Mouse (Mus musculus) heart, postnatal 0 days (tissue): Measurements from ENCODE around the gene Hexb. TPM values are rescaled to one million over a fixed set of nuclear protein-coding genes. Genes with fewer than 3 reads are reported as not detected.
A peak's percentile ranks its signal among the peaks of the same experiment; 100 is the strongest.

Experiments
- ATAC-seq: fragments of 200-750 bp; cut with Nextera tagmentation; 2 replicates; pipeline ENCODE4 v1.8.0; 2017; ENCODE audit warnings: low read depth, moderate number of reproducible peaks, moderate library complexity; ENCODE audit not compliant: insufficient read depth
- DNase-seq: peaks from one replicate; pipeline ENCODE4 v3.0.0-alpha.2; 2016; ENCODE audit warnings: low spot score
- H3K27ac ChIP-seq: fragments of 300-500 bp; sonication (generic); 2 replicates; pipeline ENCODE4 v1.5.1; 2014; ENCODE audit warnings: low read depth, mild to moderate bottlenecking
- H3K27me3 ChIP-seq: fragments of 300-500 bp; sonication (generic); 2 replicates; pipeline ENCODE4 v1.6.1; 2014; ENCODE audit warnings: low read length, mixed read lengths; ENCODE audit not compliant: control insufficient read depth, insufficient read depth
- H3K36me3 ChIP-seq: fragments of 300-500 bp; sonication (generic); replicated peaks from 2 replicates; pipeline ENCODE4 v1.6.1; 2014; ENCODE audit warnings: low read length, mixed read lengths; ENCODE audit not compliant: control insufficient read depth, insufficient read depth
- H3K4me1 ChIP-seq: fragments of 300-500 bp; sonication (generic); 2 replicates; pipeline ENCODE4 v1.6.1; 2014; ENCODE audit warnings: antibody characterized with exemption; ENCODE audit not compliant: control insufficient read depth, insufficient read depth
- H3K4me2 ChIP-seq: fragments of 300-500 bp; sonication (generic); 2 replicates; pipeline ENCODE4 v1.6.1; 2014; ENCODE audit warnings: low read depth, mild to moderate bottlenecking, low read length, moderate library complexity
- H3K4me3 ChIP-seq: fragments of 300-500 bp; sonication (generic); 2 replicates; pipeline ENCODE4 v1.5.1; 2014; ENCODE audit warnings: low read depth, low read length
- H3K9ac ChIP-seq: fragments of 300-500 bp; sonication (generic); replicated peaks from 2 replicates; pipeline ENCODE4 v1.6.1; 2014; ENCODE audit warnings: low read depth, low read length, mixed read lengths
- H3K9me3 ChIP-seq: fragments of 300-500 bp; sonication (generic); replicated peaks from 2 replicates; pipeline ENCODE4 v1.6.1; 2016; ENCODE audit warnings: low read length; ENCODE audit not compliant: control insufficient read depth
- CTCF ChIP-seq: IDR thresholded peaks from 2 replicates; pipeline ENCODE4 v1.5.1; 2016; ENCODE audit warnings: antibody characterized with exemption, control low read depth, low read depth
- EP300 ChIP-seq: IDR thresholded peaks from 2 replicates; pipeline ENCODE4 v1.6.1; 2016; ENCODE audit warnings: antibody characterized with exemption, low read depth
- WGBS: fragments of 180-500 bp; shearing (Covaris S2); extraction: QIAGEN DNeasy Blood & Tissue Kit; methylation state at CpG from one replicate; pipeline ENCODE4 v1.1.7; 2014; 5-methylcytosine and 5-hydroxymethylcytosine counted together
- polyA plus RNA-seq: library from polyadenylated mRNA; unstranded; fragments of >200 nt; fragmentation: Nextera tagmentation; extraction: Ambion mirVana; gene quantifications from 2 replicates; pipeline ENCODE4 v1.2.1, GENCODE M21; 2015
- total RNA-seq: library from RNA; depleted of rRNA; stranded (reverse); fragments of >200 nt; gene quantifications from 2 replicates; pipeline ENCODE4 v1.2.3, GENCODE M21; 2014; ENCODE audit warnings: low replicate concordance

Hexb gene
- total and polyA plus RNA-seq, 2 experiments from 2014 or later: 21.4 to 21.9 TPM

- Histone ChIP-seq H3K4me3 (no peak overlapping the region), H3K27me3 (no peaks in the 10 kb centered on the region), H3K27ac (no peak overlapping the region), H3K9ac (no peak overlapping the region), H3K36me3 (no peaks in the 10 kb centered on the region), H3K9me3 (no peaks in the 10 kb centered on the region), H3K4me1 (no peaks in the 10 kb centered on the region), H3K4me2 (no peak overlapping the region)
- no peak for DNase-seq
- TF ChIP-seq EP300 (no peak), CTCF (no peak)
- 76% methylated on average over 7 of the region's 7 CpGs for WGBS
- no peak for ATAC-seq
Observed at GRCm38 (mm10) chr13:97207472-97208111, 9.4 kb upstream of the Hexb start.

- Histone ChIP-seq H3K9ac (no peak overlapping the region), H3K36me3 (no peaks in the 10 kb centered on the region), H3K4me3 (no peak overlapping the region), H3K27me3 (no peaks in the 10 kb centered on the region), H3K4me2 (no peak overlapping the region), H3K4me1 (no peaks in the 10 kb centered on the region), H3K27ac (no peak overlapping the region), H3K9me3 (no peaks in the 10 kb centered on the region)
- WGBS: 80% methylated on average over 2 of the region's 2 CpGs
- DNase-seq: no peak
- no peak for ATAC-seq
- no peak for TF ChIP-seq CTCF
- TF ChIP-seq EP300: no peak
Observed at GRCm38 (mm10) chr13:97206046-97206445, 7.9 kb upstream of the Hexb start.

- DNase-seq (peak; percentile 77), ATAC-seq (peak; percentile 86)
- no peaks in the 10 kb centered on the region for H3K27me3 ChIP-seq
Observed at GRCm38 (mm10) chr13:97205052-97205701, 7.0 kb upstream of the Hexb start.

GRCm38 (mm10) chr13:97201896-97202295, 3.7 kb upstream of the Hexb start:
- no peak for TF ChIP-seq EP300
- no peak for TF ChIP-seq CTCF
- Histone ChIP-seq H3K27ac (no peak overlapping the region), H3K9ac (no peak overlapping the region), H3K27me3 (no peaks in the 10 kb centered on the region), H3K4me1 (no peaks in the 10 kb centered on the region), H3K36me3 (no peaks in the 10 kb centered on the region), H3K4me2 (no peak overlapping the region), H3K4me3 (no peak overlapping the region), H3K9me3 (no peaks in the 10 kb centered on the region)
- 64% methylated on average over 4 of the region's 4 CpGs for WGBS
- no peak for ATAC-seq
- DNase-seq: no peak

More at GRCm38 (mm10) chr13:97205052-97205701, 7.0 kb upstream of the Hexb start:
- H3K36me3 ChIP-seq: no peaks in the 10 kb centered on the region
- H3K4me3 ChIP-seq: peak overlapping the region; percentile 41
- no peaks in the 10 kb centered on the region for H3K4me1 ChIP-seq
- H3K4me2 ChIP-seq: peak overlapping the region; percentile 64
- peak overlapping the region; percentile 71 for H3K27ac ChIP-seq
- no peaks in the 10 kb centered on the region for H3K9me3 ChIP-seq
- TF ChIP-seq EP300: no peak
- peak; percentile 69 for TF ChIP-seq CTCF
- H3K9ac ChIP-seq: no peak overlapping the region
- 5% methylated on average over 18 of the region's 18 CpGs for WGBS

GRCm38 (mm10) chr13:97201076-97201475, 2.9 kb upstream of the Hexb start:
- no peak overlapping the region for H3K27ac ChIP-seq
- no peak for ATAC-seq

More at GRCm38 (mm10) chr13:97201076-97201475, 2.9 kb upstream of the Hexb start:
- no peak for DNase-seq
- Histone ChIP-seq H3K4me3 (no peak overlapping the region), H3K36me3 (no peaks in the 10 kb centered on the region), H3K4me2 (no peak overlapping the region), H3K9me3 (no peaks in the 10 kb centered on the region), H3K4me1 (no peaks in the 10 kb centered on the region), H3K27me3 (no peaks in the 10 kb centered on the region), H3K9ac (no peak overlapping the region)
- WGBS: 37% methylated on average over 7 of the region's 7 CpGs
- TF ChIP-seq EP300: no peak
- no peak for TF ChIP-seq CTCF
